In genomic region chr12:53624379-53625021, GRCm38 (mm10) we compare ENCODE assay signal across 13 mouse cellular contexts.
A peak's percentile ranks its signal among the peaks of the same experiment; 100 is the strongest.
DNase-seq lines count a peak whose midpoint lies in the region; ATAC-seq and TF ChIP-seq lines count a peak whose summit lies in the region.
"Had no signal": no experiment of that assay in that cellular context is flagged by ENCODE, and none has a peak within 500 bp of the region (broad histone marks: within the 10 kb centered on the region; RNA-seq: fewer than 3 reads in every experiment).

No protein-coding gene starts in this region.

- peak; percentile 25 for DNase-seq in hindbrain, embryonic 11.5 days (ENCODE audit: low spot score)
- DNase-seq in hindbrain, embryonic 14.5 days (ENCODE audit: low spot score), result no peak
- DNase-seq in MN1 (ENCODE audit: low spot score), result peak; percentile 14
- DNase-seq in mesoderm, embryonic 11.5 days (ENCODE audit: low read depth, low spot score), result peak; percentile 30
- no peak for DNase-seq in heart, adult 2 months
- DNase-seq in thymus, adult 18-20 months, result no peak
- DNase-seq in frontal cortex, postnatal 25 days (ENCODE audit: low spot score in 2 of 2), result no peak
- DNase-seq: B cell, adult 2 months; cerebellum, postnatal 25 days; heart, postnatal 14 days; lung, adult 18-20 months; right cerebral cortex, postnatal 4 days had no signal

- H3K4me3 ChIP-seq in hindbrain, embryonic 11.5 days (ENCODE audit: low read depth, low read length), result no peak overlapping the region
- no peak overlapping the region for H3K4me3 ChIP-seq in hindbrain, embryonic 14.5 days (replicated peaks; ENCODE audit: low read length)
- H3K4me3 ChIP-seq in forebrain, embryonic 12.5 days (replicated peaks), result no peak overlapping the region
- H3K4me3 ChIP-seq in heart, adult 2 months, result no peak overlapping the region

- H3K4me1 ChIP-seq in hindbrain, embryonic 11.5 days (replicated peaks; ENCODE audit: control insufficient read depth, insufficient read depth, low read length), result no peaks in the 10 kb centered on the region
- peaks cover 28% of the 10 kb centered on the region for H3K4me1 ChIP-seq in hindbrain, embryonic 14.5 days (replicated peaks; ENCODE audit: control insufficient read depth, insufficient read depth, low read length)
- peaks cover 46% of the 10 kb centered on the region for H3K4me1 ChIP-seq in forebrain, embryonic 12.5 days
- H3K4me1 ChIP-seq in heart, adult 2 months (ENCODE audit: control insufficient read depth, insufficient read depth, low read length), result no peaks in the 10 kb centered on the region

- no peaks in the 10 kb centered on the region for H3K27me3 ChIP-seq in hindbrain, embryonic 11.5 days (ENCODE audit: control insufficient read depth, insufficient read depth, low read length)
- H3K27me3 ChIP-seq in hindbrain, embryonic 14.5 days (ENCODE audit: control insufficient read depth, insufficient read depth, low read length), result no peaks in the 10 kb centered on the region
- H3K27me3 ChIP-seq in forebrain, embryonic 12.5 days, result no peaks in the 10 kb centered on the region; the same call in 1 of the 2 replicates
- no peaks in the 10 kb centered on the region for H3K27me3 ChIP-seq in heart, adult 2 months (ENCODE audit: control insufficient read depth, insufficient read depth, low read length)

- H3K9me3 ChIP-seq in hindbrain, embryonic 11.5 days (ENCODE audit: control insufficient read depth, low read length), result no peaks in the 10 kb centered on the region
- H3K9me3 ChIP-seq in hindbrain, embryonic 14.5 days (ENCODE audit: control insufficient read depth, low read length), result no peaks in the 10 kb centered on the region
- no peaks in the 10 kb centered on the region for H3K9me3 ChIP-seq in forebrain, embryonic 12.5 days

- no peaks in the 10 kb centered on the region for H3K79me2 ChIP-seq in heart, adult 2 months (replicated peaks; ENCODE audit: control insufficient read depth, insufficient read depth, low read length)

- H3K9ac ChIP-seq in hindbrain, embryonic 11.5 days (ENCODE audit: low read depth, low read length), result no peak overlapping the region
- H3K9ac ChIP-seq in hindbrain, embryonic 14.5 days, result no peak overlapping the region
- H3K9ac ChIP-seq in forebrain, embryonic 12.5 days, result no peak overlapping the region
- no peak overlapping the region for H3K9ac ChIP-seq in heart, adult 2 months (ENCODE audit: low read depth, low read length)

- no peak overlapping the region for H3K4me2 ChIP-seq in hindbrain, embryonic 11.5 days (replicated peaks; ENCODE audit: low read depth, low read length)
- H3K4me2 ChIP-seq in hindbrain, embryonic 14.5 days (replicated peaks), result no peak overlapping the region
- H3K4me2 ChIP-seq in forebrain, embryonic 12.5 days, result peak overlapping the region; percentile 30

- WGBS in hindbrain, embryonic 11.5 days, result 61% methylated on average over 11 of the region's 11 CpGs
- 53% methylated on average over 11 of the region's 11 CpGs for WGBS in hindbrain, embryonic 14.5 days
- 34% methylated on average over 11 of the region's 11 CpGs for WGBS in forebrain, embryonic 12.5 days
- 84% methylated on average over 11 of the region's 11 CpGs for WGBS in heart, adult 2 months

- intact Hi-C loops in heart, adult 2 months (cut with DNase I), result no loop called here

- no peak overlapping the region for H3K27ac ChIP-seq in hindbrain, embryonic 11.5 days (ENCODE audit: low read depth, low read length)
- no peak overlapping the region for H3K27ac ChIP-seq in hindbrain, embryonic 14.5 days
- H3K27ac ChIP-seq in forebrain, embryonic 12.5 days, result peak overlapping the region; percentile 80
- no peak overlapping the region for H3K27ac ChIP-seq in heart, adult 2 months

- no peak for ATAC-seq in hindbrain, embryonic 11.5 days (ENCODE audit: low FRiP score)
- ATAC-seq in hindbrain, embryonic 14.5 days (ENCODE audit: low FRiP score), result no peak
- peak; percentile 54 for ATAC-seq in forebrain, embryonic 12.5 days (ENCODE audit: low FRiP score)

- no peak for TF ChIP-seq EP300 in heart, adult 2 months (IDR thresholded peaks at IDR 0.05; ENCODE audit: insufficient read depth, low read depth, low read length)

- no peak for TF ChIP-seq POLR2A in heart, adult 2 months (IDR thresholded peaks at IDR 0.05; ENCODE audit: insufficient read depth, low read depth, low read length)

- no peak for TF ChIP-seq CTCF in heart, adult 2 months (IDR thresholded peaks at IDR 0.05)

- H3K36me3 ChIP-seq in hindbrain, embryonic 11.5 days (ENCODE audit: control insufficient read depth, insufficient read depth, low read length), result no peaks in the 10 kb centered on the region
- no peaks in the 10 kb centered on the region for H3K36me3 ChIP-seq in hindbrain, embryonic 14.5 days (replicated peaks; ENCODE audit: control insufficient read depth, insufficient read depth)
- H3K36me3 ChIP-seq in forebrain, embryonic 12.5 days (replicated peaks), result no peaks in the 10 kb centered on the region
- H3K36me3 ChIP-seq in heart, adult 2 months (ENCODE audit: control insufficient read depth, insufficient read depth, low read length), result no peaks in the 10 kb centered on the region

Comparison
In these comparisons a context has a peak if more than half of its experiments do, and no peak if none do; other contexts are left out.
1. DNase-seq: peak in hindbrain, embryonic 11.5 days (single experiment), MN1 (single experiment) and mesoderm, embryonic 11.5 days (single experiment); none in hindbrain, embryonic 14.5 days (single experiment), heart, adult 2 months (0 of 2), thymus, adult 18-20 months (0 of 2) and frontal cortex, postnatal 25 days (0 of 2).